Mouse (Mus musculus) intestine, embryonic 14.5 days (tissue): ENCODE data around the gene Gm8126. TPM values are rescaled to one million over a fixed set of nuclear protein-coding genes. Genes with fewer than 3 reads are reported as not detected.
"Not testable (repeated sequence)": the region's sequence is repeated elsewhere in the genome, so short reads cannot be mapped to it uniquely, and the experiment has no call there.

Source experiments
- ATAC-seq: fragments of 200-750 bp; cut with Nextera tagmentation; replicated peaks from 2 replicates; pipeline ENCODE4 v1.8.0; 2017; ENCODE audit warnings: low read depth, moderate number of reproducible peaks, moderate TSS enrichment, moderate library complexity; ENCODE audit not compliant: low FRiP score, low TSS enrichment
- DNase-seq: peaks from one replicate; pipeline ENCODE4 v3.0.0-alpha.2; 2018; ENCODE audit warnings: low spot score
- H3K27ac ChIP-seq: fragments of 300-500 bp; sonication (generic); 2 replicates; pipeline ENCODE4 v1.5.1; 2014; ENCODE audit warnings: low read depth, mild to moderate bottlenecking, control low read depth
- H3K27me3 ChIP-seq: fragments of 300-500 bp; sonication (generic); replicated peaks from 2 replicates; pipeline ENCODE4 v1.6.1; 2014; ENCODE audit warnings: low read length, control low read depth; ENCODE audit not compliant: control insufficient read depth, insufficient read depth
- H3K36me3 ChIP-seq: fragments of 300-500 bp; sonication (generic); 2 replicates; pipeline ENCODE4 v1.6.1; 2014; ENCODE audit warnings: low read length, control low read depth; ENCODE audit not compliant: control insufficient read depth, insufficient read depth
- H3K4me1 ChIP-seq: fragments of 300-500 bp; sonication (generic); replicated peaks from 2 replicates; pipeline ENCODE4 v1.6.1; 2014; ENCODE audit warnings: low read length, control low read depth, mixed read lengths; ENCODE audit not compliant: control insufficient read depth, insufficient read depth
- H3K4me2 ChIP-seq: fragments of 300-500 bp; sonication (generic); 2 replicates; pipeline ENCODE4 v1.6.1; 2014; ENCODE audit warnings: low read length
- H3K4me3 ChIP-seq: fragments of 300-500 bp; sonication (generic); 2 replicates; pipeline ENCODE4 v1.5.1; 2014; ENCODE audit warnings: low read depth, low read length, control low read depth, mixed read lengths
- H3K9ac ChIP-seq: fragments of 300-500 bp; sonication (generic); 2 replicates; pipeline ENCODE4 v1.6.1; 2014; ENCODE audit warnings: mild to moderate bottlenecking, low read length
- H3K9me3 ChIP-seq: fragments of 300-500 bp; sonication (generic); 2 replicates; pipeline ENCODE4 v1.6.1; 2016; ENCODE audit warnings: low read length, control low read depth; ENCODE audit not compliant: control insufficient read depth
- WGBS: fragments of 180-500 bp; shearing (Covaris S2); extraction: QIAGEN DNeasy Blood & Tissue Kit; methylation state at CpG from one replicate; pipeline ENCODE4 v1.1.7; 2014; 5-methylcytosine and 5-hydroxymethylcytosine counted together
- polyA plus RNA-seq: library from polyadenylated mRNA; unstranded; fragments of >200 nt; fragmentation: Nextera tagmentation; extraction: Ambion mirVana; gene quantifications from 2 replicates; pipeline ENCODE4 v1.2.1, GENCODE M21; 2014

Gm8126 gene
- not detected in 2 replicates for polyA plus RNA-seq

DNA sequence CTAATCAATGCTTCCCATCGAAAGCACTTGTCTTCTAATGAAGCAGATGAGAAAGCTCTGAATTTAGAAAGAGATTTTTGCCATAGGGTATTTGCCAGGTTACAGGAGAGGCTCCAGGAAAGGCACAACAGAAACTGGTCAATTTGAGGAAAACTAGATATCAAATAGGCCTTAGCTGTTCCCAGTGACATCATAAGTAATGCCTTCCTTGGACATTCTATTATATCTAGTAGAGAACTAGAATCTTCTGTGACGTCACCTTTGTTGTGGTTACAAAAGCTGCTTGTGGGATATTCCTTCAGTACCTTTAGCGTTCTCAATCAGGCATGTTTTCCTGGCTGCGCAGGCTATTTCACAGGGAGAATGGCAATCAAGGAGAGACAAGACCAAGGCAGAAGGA lies at the start of gene Gm8126:
Gene Gm8126, plus strand, starts transcription at position 301 of the 400 bp plus-strand sequence.
- H3K27me3 ChIP-seq, H3K9me3 ChIP-seq, H3K36me3 ChIP-seq, H3K27ac ChIP-seq, DNase-seq, ATAC-seq, H3K4me2 ChIP-seq, H3K4me3 ChIP-seq, H3K4me1 ChIP-seq, H3K9ac ChIP-seq: not testable (repeated sequence)
- WGBS = 96% methylated on average over 2 of the region's 4 CpGs

DNA sequence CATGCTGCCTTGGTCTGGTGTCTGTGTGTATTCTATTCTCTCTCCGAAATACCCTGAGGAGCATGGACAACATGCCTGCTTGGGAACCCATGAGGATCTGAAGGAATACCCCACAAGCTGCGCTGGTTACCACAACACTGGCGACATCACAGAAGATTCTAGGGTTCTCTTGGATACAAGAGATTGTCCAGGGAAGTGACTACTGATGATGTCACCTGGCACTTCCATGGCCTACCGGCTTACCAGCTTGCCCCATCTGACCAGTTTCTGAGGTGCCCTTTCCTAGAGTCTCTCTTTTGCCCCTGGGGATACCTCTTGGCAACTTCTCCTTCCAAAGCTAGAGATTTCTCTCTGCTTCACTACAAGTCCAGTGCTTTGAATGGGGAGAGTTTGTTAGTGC lies 23.2 kb upstream of the Gm8126 start, which contains the start of gene Gm8122:
Gene Gm8122, minus strand, starts transcription at position 101 of the 400 bp plus-strand sequence.
- H3K9ac ChIP-seq, H3K4me2 ChIP-seq, H3K4me1 ChIP-seq, H3K27me3 ChIP-seq, H3K27ac ChIP-seq, H3K36me3 ChIP-seq, DNase-seq, H3K4me3 ChIP-seq, H3K9me3 ChIP-seq, ATAC-seq: not testable (repeated sequence)
- 78% methylated on average over 3 of the region's 4 CpGs for WGBS

GRCm38 (mm10) chr14:43237769-43238168 lies 20.7 kb upstream of the Gm8126 start:
- H3K27ac ChIP-seq, ATAC-seq, DNase-seq, H3K9ac ChIP-seq, H3K4me1 ChIP-seq, H3K36me3 ChIP-seq, H3K4me2 ChIP-seq, H3K27me3 ChIP-seq, H3K9me3 ChIP-seq, H3K4me3 ChIP-seq: not testable (repeated sequence)

DNA sequence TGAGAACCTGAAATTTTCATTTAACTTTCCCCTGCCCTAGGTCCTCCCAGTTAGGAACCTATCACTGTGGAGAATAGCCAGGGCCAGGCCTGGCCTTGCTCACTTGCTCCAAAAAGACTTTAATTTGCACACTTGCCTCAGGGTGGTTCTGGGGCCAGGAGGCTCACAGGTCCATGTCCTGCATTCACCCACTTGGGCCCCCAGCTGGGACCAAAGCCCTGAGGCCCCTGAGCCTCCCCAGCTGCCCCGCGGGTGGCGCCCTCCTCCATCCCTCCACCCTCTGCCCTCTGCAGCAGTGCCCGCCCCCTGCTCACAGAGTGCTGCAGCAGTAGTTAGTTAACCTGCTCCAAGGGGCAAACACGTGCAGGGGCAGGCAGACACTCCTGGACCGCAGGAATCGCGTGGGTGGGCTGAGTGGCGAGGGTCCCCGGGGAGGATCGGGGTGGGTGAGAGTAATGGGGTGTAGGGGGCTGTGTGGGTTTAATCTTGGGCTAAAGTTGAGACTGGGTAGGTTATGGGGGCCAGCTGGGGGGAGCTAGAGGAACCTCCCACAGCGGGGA lies 8.8 kb upstream of the Gm8126 start:
- DNase-seq, H3K4me2 ChIP-seq, H3K9me3 ChIP-seq, H3K9ac ChIP-seq, H3K27ac ChIP-seq, H3K36me3 ChIP-seq, H3K27me3 ChIP-seq, H3K4me3 ChIP-seq, H3K4me1 ChIP-seq, ATAC-seq: not testable (repeated sequence)
- WGBS = 14% methylated on average over 10 of the region's 12 CpGs

GRCm38 (mm10) chr14:43250549-43251253 lies 7.7 kb upstream of the Gm8126 start:
- ATAC-seq, H3K9ac ChIP-seq, DNase-seq: not testable (repeated sequence)

GRCm38 (mm10) chr14:43256511-43256910 lies 1.9 kb upstream of the Gm8126 start:
- not testable (repeated sequence) for H3K36me3 ChIP-seq, H3K9ac ChIP-seq, H3K4me2 ChIP-seq, H3K9me3 ChIP-seq, H3K27ac ChIP-seq, ATAC-seq, H3K27me3 ChIP-seq, H3K4me1 ChIP-seq, DNase-seq, H3K4me3 ChIP-seq
- WGBS = 87% methylated on average over 1 of the region's 1 CpGs

More at GRCm38 (mm10) chr14:43250549-43251253, 7.7 kb upstream of the Gm8126 start:
- H3K27ac ChIP-seq, H3K36me3 ChIP-seq, H3K9me3 ChIP-seq, H3K27me3 ChIP-seq, H3K4me3 ChIP-seq, H3K4me2 ChIP-seq, H3K4me1 ChIP-seq: not testable (repeated sequence)
- WGBS = 39% methylated on average over 5 of the region's 6 CpGs

GRCm38 (mm10) chr14:43263421-43263820 lies 5.0 kb downstream of the Gm8126 start:
- WGBS = 91% methylated on average over 3 of the region's 3 CpGs
- ATAC-seq, DNase-seq, H3K9me3 ChIP-seq, H3K27ac ChIP-seq, H3K9ac ChIP-seq, H3K4me2 ChIP-seq, H3K36me3 ChIP-seq, H3K4me3 ChIP-seq, H3K4me1 ChIP-seq, H3K27me3 ChIP-seq: not testable (repeated sequence)

- not testable (repeated sequence) for H3K9me3 ChIP-seq, H3K27me3 ChIP-seq, H3K4me1 ChIP-seq, ATAC-seq, DNase-seq, H3K9ac ChIP-seq, H3K27ac ChIP-seq, H3K36me3 ChIP-seq, H3K4me2 ChIP-seq, H3K4me3 ChIP-seq
- WGBS = 49% methylated on average over 2 of the region's 2 CpGs
These were observed 10.2 kb downstream of the Gm8126 start for GRCm38 (mm10) chr14:43268521-43269084.
